ENCODE assay signal across 14 mouse cellular contexts in genomic region chr2:79185234-79186101, GRCm38 (mm10).
A peak's percentile ranks its signal among the peaks of the same experiment; 100 is the strongest.
DNase-seq lines count a peak whose midpoint lies in the region; ATAC-seq and TF ChIP-seq lines count a peak whose summit lies in the region.
"Had no signal": no experiment of that assay in that cellular context is flagged by ENCODE, and none has a peak within 500 bp of the region (broad histone marks: within the 10 kb centered on the region; RNA-seq: fewer than 3 reads in every experiment).

No protein-coding gene starts in this region.

- no peaks in the 10 kb centered on the region for H3K27me3 ChIP-seq in heart, embryonic 16.5 days (ENCODE audit: control insufficient read depth, insufficient read depth, low read length)
- no peaks in the 10 kb centered on the region for H3K27me3 ChIP-seq in midbrain, embryonic 11.5 days (ENCODE audit: control insufficient read depth, insufficient read depth, low read length)
- H3K27me3 ChIP-seq in midbrain, embryonic 10.5 days (ENCODE audit: low read depth, poor library complexity, severe bottlenecking): no peaks in the 10 kb centered on the region
- H3K27me3 ChIP-seq in limb, embryonic 11.5 days (ENCODE audit: control insufficient read depth, insufficient read depth, low read length): no peaks in the 10 kb centered on the region
- H3K27me3 ChIP-seq: liver, embryonic 12.5 days; neural tube, embryonic 12.5 days; stomach, embryonic 15.5 days had no signal

- no peak overlapping the region for H3K4me2 ChIP-seq in heart, embryonic 16.5 days (ENCODE audit: low read depth, low read length)
- no peak overlapping the region for H3K4me2 ChIP-seq in midbrain, embryonic 11.5 days
- H3K4me2 ChIP-seq in limb, embryonic 11.5 days (ENCODE audit: low read depth, severe bottlenecking): no peak overlapping the region
- H3K4me2 ChIP-seq: liver, embryonic 12.5 days; neural tube, embryonic 12.5 days; stomach, embryonic 15.5 days had no signal

- peak overlapping the region; percentile 6; the same call in 1 of the 2 replicates for H3K27ac ChIP-seq in heart, embryonic 16.5 days (ENCODE audit: low read length)
- no peak overlapping the region for H3K27ac ChIP-seq in midbrain, embryonic 11.5 days (ENCODE audit: low read depth, low read length)
- no peak overlapping the region for H3K27ac ChIP-seq in midbrain, embryonic 10.5 days (replicated peaks)
- 0 out of 2 replicates have a peak overlapping the region, but pooled peaks have one; percentile 24 for H3K27ac ChIP-seq in limb, embryonic 11.5 days (replicated peaks; ENCODE audit: low read depth, low read length)
- H3K27ac ChIP-seq in gastrocnemius, adult 2 months: no peak overlapping the region
- H3K27ac ChIP-seq: left cerebral cortex, adult 2 months; liver, embryonic 12.5 days; neural tube, embryonic 12.5 days; stomach, embryonic 15.5 days had no signal

- no peaks in the 10 kb centered on the region for H3K36me3 ChIP-seq in heart, embryonic 16.5 days (ENCODE audit: control insufficient read depth, insufficient read depth)
- H3K36me3 ChIP-seq in midbrain, embryonic 11.5 days (ENCODE audit: control insufficient read depth, insufficient read depth, low read length): no peaks in the 10 kb centered on the region
- H3K36me3 ChIP-seq in midbrain, embryonic 10.5 days: no peaks in the 10 kb centered on the region
- H3K36me3 ChIP-seq in limb, embryonic 11.5 days (ENCODE audit: control insufficient read depth, insufficient read depth, low read length): no peaks in the 10 kb centered on the region
- H3K36me3 ChIP-seq: liver, embryonic 12.5 days; neural tube, embryonic 12.5 days; stomach, embryonic 15.5 days had no signal

- H3K4me3 ChIP-seq in heart, embryonic 16.5 days (ENCODE audit: low read length): no peak overlapping the region
- no peak overlapping the region for H3K4me3 ChIP-seq in midbrain, embryonic 11.5 days (ENCODE audit: low read depth, low read length)
- H3K4me3 ChIP-seq in midbrain, embryonic 10.5 days: no peak overlapping the region
- no peak overlapping the region for H3K4me3 ChIP-seq in limb, embryonic 11.5 days (ENCODE audit: low read depth, low read length)
- no peak overlapping the region for H3K4me3 ChIP-seq in gastrocnemius, adult 2 months
- H3K4me3 ChIP-seq: left cerebral cortex, adult 2 months; liver, embryonic 12.5 days; neural tube, embryonic 12.5 days; stomach, embryonic 15.5 days had no signal

- H3K9ac ChIP-seq in heart, embryonic 16.5 days (ENCODE audit: low read length): no peak overlapping the region
- H3K9ac ChIP-seq in midbrain, embryonic 11.5 days (ENCODE audit: low read length): no peak overlapping the region
- H3K9ac ChIP-seq in limb, embryonic 11.5 days (ENCODE audit: low read length): no peak overlapping the region
- H3K9ac ChIP-seq: liver, embryonic 12.5 days; neural tube, embryonic 12.5 days; stomach, embryonic 15.5 days had no signal

- intact Hi-C loops in heart, postnatal 14 days (cut with DNase I): no loop called here
- intact Hi-C loops in gastrocnemius, adult 2 months (cut with DNase I): no loop called here

- H3K4me1 ChIP-seq in heart, embryonic 16.5 days (ENCODE audit: control insufficient read depth, insufficient read depth, low read length): no peaks in the 10 kb centered on the region
- H3K4me1 ChIP-seq in midbrain, embryonic 11.5 days (ENCODE audit: control insufficient read depth, insufficient read depth, low read length): no peaks in the 10 kb centered on the region; the same call in 1 of the 2 replicates
- H3K4me1 ChIP-seq in midbrain, embryonic 10.5 days: peaks cover 6% of the 10 kb centered on the region; the same call in 1 of the 2 replicates
- 0 out of 2 replicates have a peak, but pooled peaks cover 5% of the 10 kb centered on the region for H3K4me1 ChIP-seq in limb, embryonic 11.5 days (ENCODE audit: control insufficient read depth, insufficient read depth, low read length)
- H3K4me1 ChIP-seq: neural tube, embryonic 12.5 days; stomach, embryonic 15.5 days had no signal

- ATAC-seq in heart, embryonic 16.5 days (replicated peaks; ENCODE audit: extremely low read depth, insufficient read depth, low FRiP score): no peak
- no peak for ATAC-seq in midbrain, embryonic 11.5 days (ENCODE audit: low FRiP score)
- ATAC-seq in limb, embryonic 11.5 days (ENCODE audit: insufficient number of reproducible peaks, low FRiP score, low TSS enrichment, low read depth): no peak
- ATAC-seq: liver, embryonic 12.5 days had no signal

- TF ChIP-seq CTCF in gastrocnemius, adult 2 months (IDR thresholded peaks at IDR 0.05): no peak

- WGBS in heart, embryonic 16.5 days: 87% methylated on average over 11 of the region's 11 CpGs
- 86% methylated on average over 11 of the region's 11 CpGs for WGBS in midbrain, embryonic 11.5 days
- 91% methylated on average over 11 of the region's 11 CpGs for WGBS in midbrain, embryonic 10.5 days
- 44% methylated on average over 11 of the region's 11 CpGs for WGBS in limb, embryonic 11.5 days

- DNase-seq in heart, postnatal 14 days: no peak
- DNase-seq in midbrain, embryonic 11.5 days (ENCODE audit: low spot score, missing footprints): peak; percentile 77
- no peak for DNase-seq in midbrain, embryonic 10.5 days (ENCODE audit: low spot score)
- peak; percentile 38 for DNase-seq in limb, embryonic 11.5 days (ENCODE audit: low spot score)
- DNase-seq in retina, postnatal 1 day: peak; percentile 34
- no peak for DNase-seq in heart, postnatal 4 days
- no peak for DNase-seq in gastrocnemius, adult 2 months
- DNase-seq: right cerebral cortex, postnatal 4 days; thymus, postnatal 36 days had no signal

- no peaks in the 10 kb centered on the region for H3K9me3 ChIP-seq in heart, embryonic 16.5 days (replicated peaks; ENCODE audit: control insufficient read depth, low read length)
- H3K9me3 ChIP-seq in midbrain, embryonic 11.5 days (ENCODE audit: control insufficient read depth, low read length): no peaks in the 10 kb centered on the region
- no peaks in the 10 kb centered on the region for H3K9me3 ChIP-seq in midbrain, embryonic 10.5 days (replicated peaks)
- no peaks in the 10 kb centered on the region for H3K9me3 ChIP-seq in limb, embryonic 11.5 days (ENCODE audit: control insufficient read depth, low read length)
- H3K9me3 ChIP-seq: liver, embryonic 12.5 days; neural tube, embryonic 12.5 days; stomach, embryonic 15.5 days had no signal

Comparison
In these comparisons a context has a peak if more than half of its experiments do, and no peak if none do; other contexts are left out.
1. DNase-seq: peak in midbrain, embryonic 11.5 days (single experiment), limb, embryonic 11.5 days (single experiment) and retina, postnatal 1 day (single experiment); none in heart, postnatal 14 days (0 of 2), midbrain, embryonic 10.5 days (single experiment), heart, postnatal 4 days (single experiment) and gastrocnemius, adult 2 months (single experiment).
2. H3K27ac ChIP-seq: peak in heart, embryonic 16.5 days (single experiment) and limb, embryonic 11.5 days (single experiment); none in midbrain, embryonic 11.5 days (single experiment), midbrain, embryonic 10.5 days (single experiment) and gastrocnemius, adult 2 months (single experiment).